Mouse (Mus musculus) C2C12 (cell line): ENCODE measurements around the gene Faah. TPM values are rescaled to one million over a fixed set of nuclear protein-coding genes. Genes with fewer than 3 reads are reported as not detected.

Experiments used
- H3K27me3 ChIP-seq: one replicate; pipeline ENCODE4 v1.6.1; 2011; ENCODE audit not compliant: control insufficient read depth, insufficient read depth, insufficient read length
- H3K36me3 ChIP-seq: one replicate; pipeline ENCODE4 v1.6.1; 2011; ENCODE audit not compliant: control insufficient read depth, insufficient read depth
- H3K4me3 ChIP-seq: one replicate; pipeline ENCODE4 v1.5.1; 2011; ENCODE audit warnings: mild to moderate bottlenecking, control low read depth; ENCODE audit not compliant: poor library complexity, insufficient read depth, severe bottlenecking
- H3K79me2 ChIP-seq: one replicate; pipeline ENCODE4 v1.6.1; 2011; ENCODE audit not compliant: control insufficient read depth, insufficient read depth
- H3K79me3 ChIP-seq: one replicate; pipeline ENCODE4 v1.6.1; 2011; ENCODE audit warnings: low read depth, control low read depth
- H3ac ChIP-seq: one replicate; pipeline ENCODE3; 2011; ENCODE audit warnings: low read depth; ENCODE audit not compliant: control insufficient read depth, insufficient read length
- CEBPB ChIP-seq: IDR thresholded peaks from one replicate; pipeline ENCODE4 v1.6.1; 2011; ENCODE audit warnings: low read depth, mild to moderate bottlenecking, control low read depth, moderate library complexity
- CTCF ChIP-seq: IDR thresholded peaks from one replicate; pipeline ENCODE4 v1.5.1; 2011; ENCODE audit not compliant: control insufficient read depth, insufficient read depth, insufficient read length
- FOSL1 ChIP-seq: IDR thresholded peaks from one replicate; pipeline ENCODE4 v1.8.0; 2011; ENCODE audit warnings: mild to moderate bottlenecking, low read length; ENCODE audit not compliant: poor library complexity, insufficient read depth, severe bottlenecking
- MAX ChIP-seq: IDR thresholded peaks from one replicate; pipeline ENCODE4 v1.6.1; 2011; ENCODE audit warnings: mild to moderate bottlenecking, control low read depth
- MYOD1 ChIP-seq: IDR thresholded peaks from one replicate; pipeline ENCODE4 v1.6.1; 2011; ENCODE audit warnings: low read depth; ENCODE audit not compliant: control insufficient read depth, insufficient read length
- MYOG ChIP-seq: IDR thresholded peaks from one replicate; pipeline ENCODE4 v1.6.1; 2011; ENCODE audit not compliant: control insufficient read depth, insufficient read length; ENCODE audit errors: extremely low read depth
- USF1 ChIP-seq: IDR thresholded peaks from one replicate; pipeline ENCODE4 v1.6.1; 2011; ENCODE audit warnings: low read depth, mild to moderate bottlenecking, control low read depth, moderate library complexity
- polyA plus RNA-seq: library from polyadenylated mRNA; unstranded; fragments of >200 nt; fragmentation: generic; extraction: Trizol; gene quantifications from one replicate; pipeline ENCODE4 v1.2.1, GENCODE M21; 2012; ENCODE audit warnings: missing spikeins

Gene Faah
- polyA plus RNA-seq, 1 experiment, result 0.06 TPM

- TF ChIP-seq FOSL1, result no peak
- no peak for TF ChIP-seq MAX
- no peak for TF ChIP-seq USF1
- no peak for TF ChIP-seq MYOD1
- no peak for TF ChIP-seq MYOG
- no peak for TF ChIP-seq CTCF
- no peak for TF ChIP-seq CEBPB
- Histone ChIP-seq H3K4me3 (no peak overlapping the region), H3K79me3 (no peaks in the 10 kb centered on the region), H3K36me3 (no peaks in the 10 kb centered on the region), H3ac (no peak overlapping the region), H3K79me2 (no peaks in the 10 kb centered on the region), H3K27me3 (peaks cover 62% of the 10 kb centered on the region)
Observed at GRCm38 (mm10) chr4:115996729-115997128, 21.0 kb downstream of the Faah start.

DNA sequence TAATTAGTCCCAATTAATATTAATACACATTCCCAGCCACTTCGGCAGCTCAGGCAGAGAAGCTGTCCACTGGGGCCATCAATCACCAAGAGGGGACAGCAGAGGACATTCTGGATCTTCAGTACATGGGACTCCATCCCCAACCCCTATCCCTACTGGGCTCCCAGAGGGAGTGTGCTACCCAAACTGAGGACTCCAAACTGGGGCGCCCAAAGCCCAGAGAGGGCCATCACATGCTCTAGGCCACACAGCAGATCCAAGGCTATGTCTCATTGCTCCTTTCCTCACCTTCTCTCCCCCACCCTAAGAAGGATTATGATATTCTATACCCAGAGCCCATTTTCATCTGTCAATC, 22.4 kb downstream of the Faah start:
- H3ac ChIP-seq, result no peak overlapping the region
- H3K79me3 ChIP-seq, result no peaks in the 10 kb centered on the region
- H3K27me3 ChIP-seq, result peaks cover 58% of the 10 kb centered on the region
- no peaks in the 10 kb centered on the region for H3K79me2 ChIP-seq
- H3K4me3 ChIP-seq, result no peak overlapping the region
- TF ChIP-seq CTCF (no peak), CEBPB (no peak), USF1 (no peak), MAX (no peak), FOSL1 (no peak), MYOG (no peak), MYOD1 (no peak)
- no peaks in the 10 kb centered on the region for H3K36me3 ChIP-seq

DNA sequence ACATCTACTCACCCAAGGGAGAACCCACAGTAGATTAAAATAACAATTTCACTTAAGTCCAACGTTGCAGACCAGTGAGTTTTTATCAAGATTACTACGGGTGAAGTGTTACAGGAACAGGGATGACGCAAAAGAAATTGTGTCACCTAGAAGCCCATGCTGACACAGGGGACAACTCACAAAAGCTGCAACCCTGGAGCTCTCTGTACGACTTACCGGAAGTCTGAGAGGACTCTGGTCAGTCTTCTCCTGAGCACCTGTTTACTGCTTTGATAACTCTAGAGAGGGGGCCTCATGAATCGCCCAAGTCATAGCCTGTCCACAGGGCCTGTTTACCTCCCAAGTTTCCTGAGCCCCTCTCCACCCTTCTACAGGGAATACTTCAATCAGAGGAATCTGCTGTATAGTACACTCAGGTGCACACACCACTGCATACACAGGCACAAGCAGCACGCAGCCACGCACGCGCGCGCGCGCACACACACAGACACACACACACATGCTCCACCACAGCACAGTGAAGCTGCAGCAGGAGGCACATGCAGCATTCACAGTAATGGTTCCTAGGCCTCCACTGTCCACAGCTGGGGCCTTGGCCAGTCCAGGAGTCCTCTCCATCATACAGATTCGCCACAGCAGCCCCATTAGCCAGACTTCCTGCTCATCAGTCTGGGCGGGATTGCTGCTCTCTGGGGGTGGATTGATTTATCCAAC, 22.9 kb downstream of the Faah start:
- no peaks in the 10 kb centered on the region for H3K79me2 ChIP-seq
- H3K4me3 ChIP-seq, result no peak overlapping the region
- H3K27me3 ChIP-seq, result peaks cover 53% of the 10 kb centered on the region
- TF ChIP-seq CTCF, result no peak
- no peak for TF ChIP-seq USF1
- TF ChIP-seq MYOD1, result no peak
- no peak for TF ChIP-seq FOSL1
- no peak for TF ChIP-seq CEBPB
- no peak for TF ChIP-seq MAX
- no peak for TF ChIP-seq MYOG
- no peaks in the 10 kb centered on the region for H3K79me3 ChIP-seq
- H3ac ChIP-seq, result no peak overlapping the region
- H3K36me3 ChIP-seq, result no peaks in the 10 kb centered on the region

GRCm38 (mm10) chr4:115989382-115989781, 28.3 kb downstream of the Faah start:
- Histone ChIP-seq H3K4me3 (no peak overlapping the region), H3K27me3 (peaks cover 11% of the 10 kb centered on the region), H3ac (no peak overlapping the region), H3K36me3 (no peaks in the 10 kb centered on the region), H3K79me3 (no peaks in the 10 kb centered on the region), H3K79me2 (no peaks in the 10 kb centered on the region)
- TF ChIP-seq MYOG, result no peak
- TF ChIP-seq MAX, result no peak
- TF ChIP-seq FOSL1, result no peak
- TF ChIP-seq USF1, result no peak
- TF ChIP-seq CTCF, result no peak
- no peak for TF ChIP-seq CEBPB
- no peak for TF ChIP-seq MYOD1

GRCm38 (mm10) chr4:115987858-115988530, 29.7 kb downstream of the Faah start:
- TF ChIP-seq CTCF (no peak), MAX (no peak), USF1 (no peak), MYOD1 (no peak), FOSL1 (no peak), CEBPB (no peak), MYOG (no peak)
- Histone ChIP-seq H3K27me3 (peaks cover 7% of the 10 kb centered on the region), H3ac (no peak overlapping the region), H3K79me3 (no peaks in the 10 kb centered on the region), H3K36me3 (no peaks in the 10 kb centered on the region), H3K4me3 (no peak overlapping the region), H3K79me2 (no peaks in the 10 kb centered on the region)

- Histone ChIP-seq H3K79me3 (no peaks in the 10 kb centered on the region), H3K4me3 (no peak overlapping the region), H3K79me2 (no peaks in the 10 kb centered on the region), H3K27me3 (peaks cover 7% of the 10 kb centered on the region), H3ac (no peak overlapping the region), H3K36me3 (no peaks in the 10 kb centered on the region)
- TF ChIP-seq CTCF (no peak), MYOD1 (no peak)
Observed at GRCm38 (mm10) chr4:115987436-115987835, 30.3 kb downstream of the Faah start.
